ENCODE assay signal across 8 mouse cellular contexts in the genomic region with DNA sequence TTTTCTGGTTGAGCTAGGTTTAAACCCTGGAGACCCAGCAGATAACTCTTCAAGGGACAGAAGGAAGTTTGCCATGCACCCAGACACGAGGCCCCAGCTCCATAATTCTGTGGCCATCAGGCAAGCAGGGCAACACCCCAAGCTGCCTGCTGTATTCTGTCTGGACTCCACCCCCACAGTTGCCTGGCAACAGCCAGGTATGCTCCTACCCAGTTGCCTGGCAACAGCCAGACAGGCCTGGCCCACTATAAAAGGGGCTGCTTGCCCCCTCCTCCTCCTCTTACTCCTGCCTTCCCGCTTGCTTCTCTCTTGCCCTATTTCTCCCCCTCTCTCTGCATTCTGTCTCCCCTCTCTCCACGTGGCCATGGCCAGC. TPM values are rescaled to one million over a fixed set of nuclear protein-coding genes. Genes with fewer than 3 reads are reported as not detected.
A peak's percentile ranks its signal among the peaks of the same experiment; 100 is the strongest.
DNase-seq lines count a peak whose midpoint lies in the region; ATAC-seq and TF ChIP-seq lines count a peak whose summit lies in the region.

No protein-coding gene starts in this region.

- WGBS in forebrain, embryonic 15.5 days = 5% methylated on average over 3 of the region's 3 CpGs
- 3% methylated on average over 3 of the region's 3 CpGs for WGBS in midbrain, embryonic 10.5 days
- WGBS in stomach, postnatal 0 days = 17% methylated on average over 3 of the region's 3 CpGs

- no peaks in the 10 kb centered on the region for H3K36me3 ChIP-seq in ES-E14 (ENCODE audit: control insufficient read depth, insufficient read depth, low read length, poor library complexity, severe bottlenecking)
- H3K36me3 ChIP-seq in forebrain, embryonic 15.5 days = no peaks in the 10 kb centered on the region
- H3K36me3 ChIP-seq in midbrain, embryonic 10.5 days = 0 out of 2 replicates have a peak, but pooled peaks cover 2% of the 10 kb centered on the region
- H3K36me3 ChIP-seq in stomach, postnatal 0 days (ENCODE audit: control insufficient read depth, insufficient read depth, low read length) = no peaks in the 10 kb centered on the region

- in situ Hi-C loops in ES-E14 (cut with MboI; ENCODE audit: low sequenced_read_pairs in 2 of 2, unreplicated experiment in 2 of 2) = no loop called here

- no peaks in the 10 kb centered on the region for H3K9me3 ChIP-seq in ES-E14 (ENCODE audit: control insufficient read depth, insufficient read depth, low read depth, low read length)
- H3K9me3 ChIP-seq in forebrain, embryonic 15.5 days = no peaks in the 10 kb centered on the region
- no peaks in the 10 kb centered on the region for H3K9me3 ChIP-seq in midbrain, embryonic 10.5 days (replicated peaks)
- H3K9me3 ChIP-seq in stomach, postnatal 0 days (ENCODE audit: control insufficient read depth, low read length) = no peaks in the 10 kb centered on the region

- H3K27me3 ChIP-seq in forebrain, embryonic 15.5 days = no peaks in the 10 kb centered on the region
- H3K27me3 ChIP-seq in midbrain, embryonic 10.5 days (ENCODE audit: low read depth, poor library complexity, severe bottlenecking) = no peaks in the 10 kb centered on the region
- H3K27me3 ChIP-seq in stomach, postnatal 0 days (ENCODE audit: control insufficient read depth, insufficient read depth, low read length) = no peaks in the 10 kb centered on the region

- TF ChIP-seq CTCF in stomach, postnatal 0 days (IDR thresholded peaks at IDR 0.05; ENCODE audit: low read depth) = no peak

- ATAC-seq in frontal cortex, adult (ENCODE audit: low TSS enrichment) = 0 out of 2 replicates have a peak, but pooled peaks have one; percentile 23
- ATAC-seq in forebrain, embryonic 15.5 days (replicated peaks) = peak; percentile 85
- ATAC-seq in stomach, postnatal 0 days (ENCODE audit: low FRiP score, low TSS enrichment) = no peak

- H3K4me1 ChIP-seq in ES-E14 (ENCODE audit: control insufficient read depth in 2 of 2, insufficient read depth in 2 of 2, low read length in 2 of 2, poor library complexity in 1 of 2) = peaks cover 2 to 15% of the 10 kb centered on the region in 2 experiments; a peak in 2 of 4 replicates
- peaks cover 56% of the 10 kb centered on the region for H3K4me1 ChIP-seq in forebrain, embryonic 15.5 days
- H3K4me1 ChIP-seq in midbrain, embryonic 10.5 days = peaks cover 42% of the 10 kb centered on the region
- H3K4me1 ChIP-seq in stomach, postnatal 0 days (replicated peaks; ENCODE audit: control insufficient read depth, insufficient read depth) = no peaks in the 10 kb centered on the region

- peak overlapping the region; percentile 36 to 48 for H3K4me3 ChIP-seq in ES-E14 (ENCODE audit: insufficient read depth in 1 of 2, low read depth in 1 of 2, low read length in 2 of 2, poor library complexity in 1 of 2, severe bottlenecking in 1 of 2)
- 0 out of 2 replicates have a peak overlapping the region, but pooled peaks have one; percentile 1 for H3K4me3 ChIP-seq in forebrain, embryonic 15.5 days
- H3K4me3 ChIP-seq in midbrain, embryonic 10.5 days = peak overlapping the region; percentile 39
- no peak overlapping the region for H3K4me3 ChIP-seq in stomach, postnatal 0 days (ENCODE audit: low read depth, low read length)

- H3K27ac ChIP-seq in ES-E14 (ENCODE audit: insufficient read depth, low read depth, low read length, poor library complexity, severe bottlenecking) = peak overlapping the region; percentile 61
- peak overlapping the region; percentile 68 for H3K27ac ChIP-seq in forebrain, embryonic 15.5 days (replicated peaks)
- peak overlapping the region; percentile 81 for H3K27ac ChIP-seq in midbrain, embryonic 10.5 days (replicated peaks)
- H3K27ac ChIP-seq in stomach, postnatal 0 days (replicated peaks) = no peak overlapping the region

- peak overlapping the region; percentile 25 for H3K4me2 ChIP-seq in forebrain, embryonic 15.5 days (replicated peaks)
- H3K4me2 ChIP-seq in stomach, postnatal 0 days (replicated peaks; ENCODE audit: low read depth) = no peak overlapping the region

- TF ChIP-seq EP300 in stomach, postnatal 0 days (optimal IDR thresholded peaks at IDR 0.05) = no peak

- no peak for DNase-seq in frontal cortex, postnatal 25 days (ENCODE audit: low spot score in 2 of 2)
- DNase-seq in ES-E14 (ENCODE audit: low read depth, low spot score) = no peak
- DNase-seq in midbrain, embryonic 10.5 days (ENCODE audit: low spot score) = peak; percentile 80
- peak; percentile 23 for DNase-seq in stomach, postnatal 0 days (ENCODE audit: low spot score)
- no peak for DNase-seq in c-Kit-positive CD71-positive TER-119-positive erythroid progenitor cells, embryonic 14.5 days (ENCODE audit: low spot score)
- DNase-seq in layer of hippocampus, postnatal 25 days (ENCODE audit: extremely low spot score in 1 of 2, low spot score in 1 of 2) = no peak

- peak overlapping the region; percentile 15; the same call in 1 of the 2 replicates for H3K9ac ChIP-seq in ES-E14 (ENCODE audit: insufficient read depth, low read depth, low read length, poor library complexity, severe bottlenecking)
- no peak overlapping the region for H3K9ac ChIP-seq in forebrain, embryonic 15.5 days (replicated peaks)
- no peak overlapping the region for H3K9ac ChIP-seq in stomach, postnatal 0 days (ENCODE audit: low read length)

TF ChIP-seq in ES-E14, 5 proteins besides CTCF, POLR2A, EP300 and RAD21:
- TF ChIP-seq ZNF384 (IDR thresholded peaks at IDR 0.05; ENCODE audit: low read depth, low read length) = no peak
- no peak for TF ChIP-seq ZC3H11A (IDR thresholded peaks at IDR 0.05; ENCODE audit: borderline replicate concordance, low read depth, low read length)
- no peak for TF ChIP-seq CHD2 (IDR thresholded peaks at IDR 0.05; ENCODE audit: low read depth, low read length)
- no peak for TF ChIP-seq HCFC1 (IDR thresholded peaks at IDR 0.05; ENCODE audit: borderline replicate concordance, insufficient read depth, low read length)
- TF ChIP-seq MAFK (IDR thresholded peaks at IDR 0.05; ENCODE audit: insufficient read depth, low read depth, low read length) = no peak

RNA-seq across cellular contexts. Expression of gene Dclk2, which starts 57.7 kb away (rescaled TPM):
- total RNA-seq in ES-E14 (2012; rRNA removed) = 13.6 and 21.1 TPM in 2 replicates
- polyA plus RNA-seq in forebrain, embryonic 15.5 days (2015; fragmentation: Nextera tagmentation; extraction: Ambion mirVana) = 99.9 and 106 TPM in 2 replicates
- 19.0 and 28.6 TPM in 2 replicates for polyA plus RNA-seq in midbrain, embryonic 10.5 days (2016; fragmentation: Nextera tagmentation; extraction: Ambion mirVana)
- polyA plus RNA-seq in stomach, postnatal 0 days (2015; fragmentation: Nextera tagmentation; extraction: Ambion mirVana) = 2.0 and 2.3 TPM in 2 replicates
- total RNA-seq in layer of hippocampus, postnatal 25 days (2021) = 100 to 1,000 TPM; 108 to 112 TPM

Comparison
In these comparisons a context has a peak if more than half of its experiments do, and no peak if none do; other contexts are left out.
1. DNase-seq: peak in midbrain, embryonic 10.5 days (single experiment) and stomach, postnatal 0 days (single experiment); none in frontal cortex, postnatal 25 days (0 of 2), ES-E14 (single experiment), c-Kit-positive CD71-positive TER-119-positive erythroid progenitor cells, embryonic 14.5 days (single experiment) and layer of hippocampus, postnatal 25 days (0 of 2).